Comparison of ENCODE assay signal across 14 mouse cellular contexts in the genomic region with DNA sequence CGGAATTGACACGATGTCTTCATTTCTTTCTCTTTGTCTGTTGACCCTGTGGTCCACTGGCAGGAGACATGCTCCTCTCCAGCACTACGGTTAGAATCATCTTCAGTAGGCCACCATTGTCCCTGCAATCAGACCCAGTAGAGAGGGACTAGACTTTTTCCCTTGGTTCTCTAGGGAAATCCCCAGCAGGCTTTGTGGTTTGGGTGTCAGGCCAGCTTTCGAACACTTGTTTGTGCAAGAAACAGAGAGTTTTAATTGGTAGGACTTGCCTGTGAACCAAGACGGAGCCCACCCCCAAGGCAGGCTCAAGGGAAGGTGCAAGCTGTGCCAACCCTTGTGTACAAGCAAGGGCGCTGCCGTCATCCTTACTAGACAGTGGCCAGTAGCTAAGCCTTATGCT.
"Had no signal": no experiment of that assay in that cellular context is flagged by ENCODE, and none has a peak within 500 bp of the region (broad histone marks: within the 10 kb centered on the region; RNA-seq: fewer than 3 reads in every experiment).

No protein-coding gene starts in this region.

- DNase-seq: kidney, adult 8-10 months; kidney, postnatal 10 days; kidney, postnatal 36 days; left cerebral cortex, postnatal 4 days; lung, adult 18-20 months; lung, postnatal 10 days; lung, postnatal 36 days; midbrain, embryonic 14.5 days; right cerebral cortex, adult 18-20 months; right cerebral cortex, postnatal 14 days; right cerebral cortex, postnatal 4 days; thymus, adult 2 months; thymus, postnatal 14 days; thymus, postnatal 4 days had no signal
